Mouse (Mus musculus) myocyte (in vitro differentiated cells): ENCODE data around the gene Blnk. TPM values are rescaled to one million over a fixed set of nuclear protein-coding genes. Genes with fewer than 3 reads are reported as not detected.

Experiments
- H3K27me3 ChIP-seq: one replicate; pipeline ENCODE4 v1.6.1; 2011; ENCODE audit not compliant: control insufficient read depth, insufficient read depth, insufficient read length
- H3K36me3 ChIP-seq: one replicate; pipeline ENCODE4 v1.6.1; 2011; ENCODE audit not compliant: control insufficient read depth, insufficient read depth
- H3K4me2 ChIP-seq: one replicate; pipeline ENCODE4 v1.6.1; 2011; ENCODE audit warnings: low read depth, control low read depth
- H3K4me3 ChIP-seq: one replicate; pipeline ENCODE4 v1.5.1; 2011; ENCODE audit warnings: mild to moderate bottlenecking, control low read depth, moderate library complexity
- H3K79me2 ChIP-seq: one replicate; pipeline ENCODE4 v1.6.1; 2011; ENCODE audit not compliant: control insufficient read depth, insufficient read depth
- H3ac ChIP-seq: one replicate; pipeline ENCODE4 v1.6.1; 2011; ENCODE audit not compliant: control insufficient read depth, insufficient read length
- CEBPB ChIP-seq: IDR thresholded peaks from 2 replicates; pipeline ENCODE4 v1.6.1; 2011; ENCODE audit warnings: mild to moderate bottlenecking, moderate library complexity; ENCODE audit not compliant: poor library complexity, insufficient read depth, severe bottlenecking
- E2F4 ChIP-seq: IDR thresholded peaks from one replicate; pipeline ENCODE4 v1.6.1; 2011; ENCODE audit warnings: mild to moderate bottlenecking, control low read depth, moderate library complexity; ENCODE audit not compliant: insufficient read depth
- MAX ChIP-seq: IDR thresholded peaks from one replicate; pipeline ENCODE4 v1.6.1; 2011; ENCODE audit warnings: low read depth, mild to moderate bottlenecking, control low read depth
- MYOD1 ChIP-seq, 3 experiments: IDR thresholded peaks; one replicate each; pipeline ENCODE4 v1.6.1; 2011; ENCODE audit warnings: control low read depth in 2 of 3, low read depth in 2 of 3, mild to moderate bottlenecking in 2 of 3, moderate library complexity in 1 of 3; ENCODE audit not compliant: insufficient read length in 2 of 3, control insufficient read depth in 1 of 3
- MYOG ChIP-seq, 3 experiments: IDR thresholded peaks; one replicate each; pipeline ENCODE4 v1.6.1; 2011; ENCODE audit warnings: control low read depth in 2 of 3, low read depth in 2 of 3, mild to moderate bottlenecking in 2 of 3; ENCODE audit not compliant: insufficient read length in 2 of 3, control insufficient read depth in 1 of 3, insufficient read depth in 1 of 3
- POLR2A ChIP-seq: IDR thresholded peaks from one replicate; pipeline ENCODE4 v1.6.1; 2011; ENCODE audit warnings: low read depth, mild to moderate bottlenecking, control low read depth, moderate library complexity; ENCODE audit not compliant: insufficient read length
- POLR2AphosphoS2 ChIP-seq: IDR thresholded peaks from one replicate; pipeline ENCODE4 v1.6.1; 2011; ENCODE audit warnings: low read depth, control low read depth; ENCODE audit not compliant: insufficient read length
- REST ChIP-seq: IDR thresholded peaks from one replicate; pipeline ENCODE4 v1.6.1; 2011; ENCODE audit warnings: mild to moderate bottlenecking, control low read depth, moderate library complexity; ENCODE audit not compliant: insufficient read depth, insufficient read length
- SRF ChIP-seq: IDR thresholded peaks from one replicate; pipeline ENCODE4 v1.6.1; 2011; ENCODE audit warnings: low read depth; ENCODE audit not compliant: control insufficient read depth, insufficient read length
- TCF12 ChIP-seq: IDR thresholded peaks from one replicate; pipeline ENCODE4 v1.6.1; 2011; ENCODE audit warnings: mild to moderate bottlenecking, control low read depth; ENCODE audit not compliant: poor library complexity, insufficient read depth, severe bottlenecking
- TCF3 ChIP-seq: IDR thresholded peaks from one replicate; pipeline ENCODE4 v1.6.1; 2011; ENCODE audit warnings: low read depth, control low read depth; ENCODE audit not compliant: insufficient read length
- USF1 ChIP-seq: IDR thresholded peaks from one replicate; pipeline ENCODE4 v1.6.1; 2011; ENCODE audit warnings: low read depth, mild to moderate bottlenecking, control low read depth, moderate library complexity
- polyA plus RNA-seq: library from polyadenylated mRNA; unstranded; fragments of >200 nt; fragmentation: generic; extraction: Trizol; gene quantifications from one replicate; pipeline ENCODE4 v1.2.1, GENCODE M21; 2012; ENCODE audit warnings: missing spikeins

The Blnk gene
- polyA plus RNA-seq, 1 experiment: 3.3 TPM

DNA sequence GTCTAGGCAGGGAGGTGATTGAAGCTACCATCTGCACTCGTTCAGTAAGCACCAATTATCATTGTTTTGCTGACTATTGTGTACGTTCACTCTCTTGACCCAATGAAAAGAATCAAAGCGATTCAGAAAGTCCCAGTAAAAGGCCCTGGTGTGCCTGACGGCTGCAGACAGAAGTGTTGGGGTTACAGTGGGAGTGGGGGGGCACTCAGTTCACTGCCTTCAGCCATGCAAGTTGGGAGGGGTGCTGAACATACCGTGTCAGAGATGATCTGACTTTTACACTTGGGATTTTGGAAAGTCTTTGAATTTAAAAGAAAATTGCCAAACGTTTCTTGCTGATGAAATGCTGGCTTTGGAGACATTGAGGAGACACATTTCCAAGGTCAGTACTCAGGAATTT lies 35.8 kb upstream of the Blnk start:
- no peak overlapping the region for H3K4me2 ChIP-seq
- no peaks in the 10 kb centered on the region for H3K36me3 ChIP-seq
- TF ChIP-seq MYOD1 (IDR thresholded peaks at IDR 0.05; ENCODE audit: control insufficient read depth in 1 of 3, insufficient read length in 2 of 3, low read depth in 2 of 3) (no peak), POLR2A (no peak), REST (no peak), SRF (no peak), CEBPB (no peak), TCF12 (no peak), MAX (no peak)
- no peaks in the 10 kb centered on the region for H3K79me2 ChIP-seq
- H3ac ChIP-seq: no peak overlapping the region
- peaks cover 6% of the 10 kb centered on the region for H3K27me3 ChIP-seq
- H3K4me3 ChIP-seq: no peak overlapping the region

DNA sequence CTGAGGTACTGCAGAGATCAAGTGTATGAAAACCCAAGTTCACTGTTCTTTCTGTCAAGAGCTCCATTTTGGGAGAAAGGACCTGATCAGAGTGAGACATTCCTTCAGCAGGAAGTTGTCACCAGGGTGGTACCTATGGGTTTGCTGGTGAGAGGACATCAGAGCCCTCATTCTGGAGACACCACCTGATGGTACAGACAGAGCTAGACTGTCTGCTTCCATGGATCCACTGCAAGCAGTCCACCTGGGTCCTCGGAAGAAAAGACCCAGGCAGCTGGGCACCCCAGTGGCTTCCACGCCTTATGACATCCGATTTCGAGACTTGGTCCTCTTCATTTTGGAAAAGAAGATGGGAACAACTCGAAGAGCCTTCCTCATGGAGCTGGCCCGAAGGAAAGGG lies 34.9 kb upstream of the Blnk start, which contains the start of gene Dntt:
Dntt (plus strand) TSS at position 57 of the 400 bp plus-strand sequence.
- H3K36me3 ChIP-seq: no peaks in the 10 kb centered on the region
- H3K4me2 ChIP-seq: no peak within 1 kb of the TSS
- H3K79me2 ChIP-seq: no peaks in the 10 kb centered on the region
- no peak within 1 kb of the TSS for H3K4me3 ChIP-seq
- no peak for TF ChIP-seq REST
- peaks cover 6% of the 10 kb centered on the region for H3K27me3 ChIP-seq
- H3ac ChIP-seq: no peak within 1 kb of the TSS

DNA sequence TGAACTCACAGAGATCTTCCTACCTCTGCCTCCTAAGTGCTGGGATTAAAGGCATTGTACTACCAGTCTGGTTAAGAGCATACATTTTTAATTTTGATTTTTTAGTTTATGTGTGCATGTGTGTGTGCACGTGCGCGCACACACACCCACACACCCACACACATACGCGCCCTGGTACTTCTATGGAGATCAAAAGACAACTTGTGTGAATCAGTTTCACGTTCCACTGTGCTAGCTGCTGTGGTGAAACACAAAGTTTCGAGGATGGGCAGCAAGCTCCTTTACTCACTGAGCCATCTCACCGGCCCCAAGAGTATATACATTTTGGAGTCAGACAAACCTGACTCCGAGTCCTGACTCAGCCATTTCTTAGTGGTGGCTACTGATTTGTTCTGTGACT lies 33.3 kb upstream of the Blnk start:
- no peaks in the 10 kb centered on the region for H3K27me3 ChIP-seq
- H3K4me2 ChIP-seq: no peak overlapping the region
- no peak overlapping the region for H3K4me3 ChIP-seq
- H3K79me2 ChIP-seq: no peaks in the 10 kb centered on the region
- H3K36me3 ChIP-seq: no peaks in the 10 kb centered on the region
- TF ChIP-seq SRF (no peak), USF1 (no peak), TCF12 (no peak), MYOG (IDR thresholded peaks at IDR 0.05; ENCODE audit: control insufficient read depth in 1 of 3, insufficient read depth in 1 of 3, insufficient read length in 2 of 3, low read depth in 2 of 3) (no peak), MYOD1 (IDR thresholded peaks at IDR 0.05; ENCODE audit: control insufficient read depth in 1 of 3, insufficient read length in 2 of 3, low read depth in 2 of 3) (no peak), REST (no peak), POLR2A (no peak), CEBPB (no peak), POLR2AphosphoS2 (no peak), E2F4 (no peak), MAX (no peak), TCF3 (no peak)
- no peak overlapping the region for H3ac ChIP-seq

DNA sequence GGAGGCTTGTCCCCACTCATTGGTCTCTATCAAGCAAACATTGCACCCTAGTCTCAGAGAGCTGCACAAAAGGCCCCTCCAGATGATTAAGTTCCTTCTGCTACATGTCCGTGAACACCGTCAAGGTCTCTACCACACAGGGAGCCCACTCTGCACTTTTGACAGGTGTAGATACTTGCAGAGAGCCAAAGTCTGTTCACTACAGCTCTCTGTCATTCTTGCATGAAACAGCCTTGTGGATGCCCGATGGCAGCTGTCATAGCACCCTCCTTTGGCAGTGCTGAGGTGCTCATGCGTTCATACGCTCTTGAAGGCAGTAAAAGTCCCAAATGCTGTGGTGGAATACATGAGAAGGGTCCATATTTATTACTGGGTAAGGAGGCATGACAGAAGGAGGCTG lies 32.7 kb upstream of the Blnk start:
- TF ChIP-seq TCF12: no peak
- TF ChIP-seq POLR2A: no peak
- TF ChIP-seq TCF3: no peak
- no peak for TF ChIP-seq E2F4
- no peak for TF ChIP-seq SRF
- no peak for TF ChIP-seq REST
- no peak for TF ChIP-seq MYOG (IDR thresholded peaks at IDR 0.05; ENCODE audit: control insufficient read depth in 1 of 3, insufficient read depth in 1 of 3, insufficient read length in 2 of 3, low read depth in 2 of 3)
- H3K27me3 ChIP-seq: no peaks in the 10 kb centered on the region
- H3K4me2 ChIP-seq: no peak overlapping the region
- H3K4me3 ChIP-seq: no peak overlapping the region
- H3K36me3 ChIP-seq: no peaks in the 10 kb centered on the region
- no peaks in the 10 kb centered on the region for H3K79me2 ChIP-seq
- no peak overlapping the region for H3ac ChIP-seq

DNA sequence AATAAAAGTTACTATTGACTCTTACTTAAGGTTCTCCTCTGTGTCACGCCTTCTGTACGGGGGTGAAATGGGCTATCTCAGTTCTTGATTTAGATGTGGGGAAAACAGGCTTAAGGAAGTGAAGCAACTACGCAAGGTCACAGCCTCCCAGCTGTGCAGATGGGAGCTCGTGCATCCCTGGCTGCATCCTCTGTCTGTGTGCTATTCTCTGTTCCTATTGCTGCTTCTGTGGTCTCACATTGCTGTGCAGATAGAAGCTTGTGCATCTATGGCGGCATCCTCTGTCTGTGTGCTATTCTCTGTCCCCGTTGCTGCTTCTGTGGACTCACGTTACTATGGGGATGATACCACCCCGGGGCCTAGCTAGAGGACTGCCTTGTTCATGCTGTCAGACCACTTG lies 32.2 kb upstream of the Blnk start:
- H3K79me2 ChIP-seq: no peaks in the 10 kb centered on the region
- no peak overlapping the region for H3ac ChIP-seq
- H3K36me3 ChIP-seq: no peaks in the 10 kb centered on the region
- no peaks in the 10 kb centered on the region for H3K27me3 ChIP-seq
- no peak overlapping the region for H3K4me3 ChIP-seq
- TF ChIP-seq CEBPB: no peak
- no peak for TF ChIP-seq POLR2A
- TF ChIP-seq MAX: no peak
- no peak for TF ChIP-seq POLR2AphosphoS2
- TF ChIP-seq MYOD1 (IDR thresholded peaks at IDR 0.05; ENCODE audit: control insufficient read depth in 1 of 3, insufficient read length in 2 of 3, low read depth in 2 of 3): no peak
- no peak for TF ChIP-seq TCF12
- TF ChIP-seq USF1: no peak
- TF ChIP-seq E2F4: no peak
- TF ChIP-seq TCF3: no peak
- TF ChIP-seq REST: no peak
- no peak for TF ChIP-seq SRF
- TF ChIP-seq MYOG (IDR thresholded peaks at IDR 0.05; ENCODE audit: control insufficient read depth in 1 of 3, insufficient read depth in 1 of 3, insufficient read length in 2 of 3, low read depth in 2 of 3): no peak
- H3K4me2 ChIP-seq: no peak overlapping the region
